Mouse (Mus musculus) T-helper 2 cell (primary cell): ENCODE results near the gene Acoxl.

Source experiments
- in situ Hi-C: fragments of 300-600 bp; cut with MboI, MseI; formaldehyde crosslinking; loops from one replicate; pipeline ENCODE4 v1.15.1; 2025; ENCODE audit warnings: high pct_unique_total_duplicates

Acoxl gene

GRCm38 (mm10) chr2:127894890-127895289, 56.2 kb downstream of the Acoxl start:
- in situ Hi-C loops, result no loop called here

GRCm38 (mm10) chr2:127897718-127898117, 59.0 kb downstream of the Acoxl start:
- in situ Hi-C loops, result no loop called here

- in situ Hi-C loops, result no loop called here
Observed at GRCm38 (mm10) chr2:127904918-127905317, 66.2 kb downstream of the Acoxl start.

- in situ Hi-C loops, result no loop called here
Observed at GRCm38 (mm10) chr2:127906973-127907678, 68.5 kb downstream of the Acoxl start.

GRCm38 (mm10) chr2:127907679-127908042, 69.0 kb downstream of the Acoxl start:
- in situ Hi-C loops, result no loop called here

- in situ Hi-C loops, result no loop called here
Observed at GRCm38 (mm10) chr2:127908881-127909280, 70.2 kb downstream of the Acoxl start.

GRCm38 (mm10) chr2:127909790-127910189, 71.1 kb downstream of the Acoxl start:
- in situ Hi-C loops, result loop anchor here (10.0 kb wide), 1 partner anchor 485 kb away; no protein-coding TSS in a partner anchor

- in situ Hi-C loops, result loop anchor here (10.0 kb wide), 1 partner anchor 483 kb away; no protein-coding TSS in a partner anchor
Observed at GRCm38 (mm10) chr2:127911579-127911978, 72.9 kb downstream of the Acoxl start.

- in situ Hi-C loops, result loop anchor here (10.0 kb wide), 1 partner anchor 481 kb away; no protein-coding TSS in a partner anchor
Observed at GRCm38 (mm10) chr2:127914047-127914446, 75.4 kb downstream of the Acoxl start.

- in situ Hi-C loops, result loop anchor here (10.0 kb wide), 1 partner anchor 478 kb away; no protein-coding TSS in a partner anchor
Observed at GRCm38 (mm10) chr2:127916804-127917410, 78.2 kb downstream of the Acoxl start.

GRCm38 (mm10) chr2:127919740-127920139, 81.1 kb downstream of the Acoxl start:
- in situ Hi-C loops, result loop anchor here (10.0 kb wide), 1 partner anchor 475 kb away; no protein-coding TSS in a partner anchor

GRCm38 (mm10) chr2:127922036-127922901, 83.6 kb downstream of the Acoxl start:
- in situ Hi-C loops, result no loop called here

- in situ Hi-C loops, result no loop called here
Observed at GRCm38 (mm10) chr2:127923077-127923680, 84.5 kb downstream of the Acoxl start.

- in situ Hi-C loops, result no loop called here
Observed at GRCm38 (mm10) chr2:127926679-127927324, 88.1 kb downstream of the Acoxl start.

- in situ Hi-C loops, result no loop called here
Observed at GRCm38 (mm10) chr2:127927452-127928273, 89.0 kb downstream of the Acoxl start.

GRCm38 (mm10) chr2:127928279-127928678, 89.6 kb downstream of the Acoxl start:
- in situ Hi-C loops, result no loop called here

GRCm38 (mm10) chr2:127928871-127929270, 90.2 kb downstream of the Acoxl start:
- in situ Hi-C loops, result no loop called here

GRCm38 (mm10) chr2:127929939-127930715, 91.5 kb downstream of the Acoxl start:
- in situ Hi-C loops, result no loop called here

GRCm38 (mm10) chr2:127931576-127931975, 92.9 kb downstream of the Acoxl start:
- in situ Hi-C loops, result no loop called here
